Mouse (Mus musculus): Measurements from ENCODE around the gene Slc5a8. TPM values are rescaled to one million over a fixed set of nuclear protein-coding genes. Genes with fewer than 3 reads are reported as not detected.

The Slc5a8 gene
- polyA plus RNA-seq, 1 experiment: not detected

DNA sequence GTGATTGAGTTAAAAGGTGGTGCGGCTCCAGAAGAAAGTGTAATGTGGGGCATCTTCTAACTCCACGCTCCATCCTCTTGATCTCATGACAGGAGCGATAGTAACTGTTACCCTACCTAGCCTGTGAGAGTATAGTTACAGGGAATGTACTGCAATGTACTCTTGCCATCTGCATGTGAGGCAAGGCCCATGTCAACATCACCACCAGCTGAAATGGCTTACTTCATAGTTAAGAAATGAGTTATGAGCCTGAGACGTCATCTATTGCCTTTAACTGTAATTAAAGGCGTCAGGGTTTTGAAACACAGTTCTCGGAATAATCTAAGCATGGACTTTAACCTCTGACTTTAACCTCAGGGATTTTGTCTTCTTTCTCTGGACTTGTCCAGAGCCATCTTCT is 11.2 kb downstream of the Slc5a8 start:
- H3K27ac ChIP-seq (replicated peaks; ENCODE audit: low read depth, low read length): no peak overlapping the region
- no peak overlapping the region for H3K4me3 ChIP-seq (ENCODE audit: insufficient read depth, low read depth, low read length)
- no peaks in the 10 kb centered on the region for H3K4me1 ChIP-seq (ENCODE audit: control insufficient read depth, insufficient read depth, insufficient read length, low read length)

DNA sequence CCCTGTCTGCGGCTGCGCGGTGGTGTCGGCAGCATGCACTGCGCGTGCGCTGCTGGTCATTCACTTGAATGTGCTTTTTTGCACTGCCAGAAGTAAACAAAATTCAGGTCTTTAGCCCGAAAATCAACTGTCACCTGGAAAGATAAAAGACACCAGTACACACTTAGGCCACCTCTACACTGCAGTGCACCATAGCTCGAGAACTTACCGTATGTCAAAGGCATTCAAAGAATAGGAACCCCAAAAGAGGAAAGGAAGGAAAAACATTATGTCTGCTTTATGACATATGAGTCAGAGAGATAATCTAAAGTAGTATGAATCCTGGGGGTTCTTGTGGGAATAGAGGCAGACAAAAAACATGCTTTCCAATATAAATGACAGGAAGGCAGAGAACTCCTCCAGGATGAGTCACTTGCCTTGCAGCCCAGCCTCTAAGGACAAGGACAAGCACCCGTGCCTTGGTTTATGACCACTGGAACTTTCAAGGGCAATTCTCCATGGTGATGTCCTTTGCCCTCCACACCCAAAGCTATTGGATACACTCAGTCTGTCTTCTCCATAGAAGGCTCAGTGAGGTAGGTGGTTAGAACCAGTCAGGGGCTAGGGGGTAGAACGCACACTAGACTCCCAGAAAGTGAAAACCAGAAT is 64.0 kb downstream of the Slc5a8 start:
- Histone ChIP-seq H3K27ac (replicated peaks; ENCODE audit: low read depth, low read length) (no peak overlapping the region), H3K4me3 (ENCODE audit: insufficient read depth, low read depth, low read length) (no peak overlapping the region), H3K4me1 (ENCODE audit: control insufficient read depth, insufficient read depth, insufficient read length, low read length) (no peaks in the 10 kb centered on the region)

DNA sequence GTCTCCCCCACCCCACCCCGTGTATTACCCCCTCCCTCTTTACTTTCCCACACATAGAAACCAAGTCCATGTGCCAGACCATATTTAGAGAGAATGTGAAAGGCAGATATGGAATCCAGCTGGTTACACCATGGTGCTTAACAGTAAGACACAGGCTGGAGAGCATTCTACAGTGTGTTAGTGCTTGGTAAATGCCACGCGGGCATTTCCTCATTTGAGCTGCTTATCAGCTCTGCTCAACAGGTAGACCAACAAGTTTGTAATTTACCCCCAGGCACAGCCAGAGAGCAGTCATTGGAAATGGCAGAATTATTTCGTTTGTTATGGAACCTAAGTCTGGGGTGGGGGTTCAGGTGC is 64.5 kb downstream of the Slc5a8 start:
- no peak overlapping the region for H3K27ac ChIP-seq (replicated peaks; ENCODE audit: low read depth, low read length)
- H3K4me1 ChIP-seq (ENCODE audit: control insufficient read depth, insufficient read depth, insufficient read length, low read length): no peaks in the 10 kb centered on the region
- no peak overlapping the region for H3K4me3 ChIP-seq (ENCODE audit: insufficient read depth, low read depth, low read length)

DNA sequence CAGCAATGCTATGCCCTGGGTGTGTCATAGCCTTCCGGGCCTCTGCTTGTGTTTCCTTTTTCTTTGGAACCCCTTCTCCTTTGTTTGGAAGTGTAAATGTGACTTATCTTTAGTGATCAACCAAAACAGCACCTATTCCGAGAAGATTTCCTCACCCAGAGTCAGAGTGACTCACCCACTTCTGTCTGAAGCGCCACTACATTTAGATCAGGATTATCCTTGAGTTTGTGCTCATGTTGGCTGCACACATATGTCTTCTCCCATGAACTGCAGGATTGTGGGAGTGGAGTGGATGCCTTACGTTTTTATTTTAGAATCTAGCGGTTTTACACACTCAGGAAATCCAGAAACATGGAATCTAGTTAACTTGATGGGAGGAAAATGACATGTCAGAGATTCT is 75.0 kb downstream of the Slc5a8 start:
- Histone ChIP-seq H3K27ac (replicated peaks; ENCODE audit: low read depth, low read length) (no peak overlapping the region), H3K4me1 (ENCODE audit: control insufficient read depth, insufficient read depth, insufficient read length, low read length) (no peaks in the 10 kb centered on the region), H3K4me3 (ENCODE audit: insufficient read depth, low read depth, low read length) (no peak overlapping the region)

DNA sequence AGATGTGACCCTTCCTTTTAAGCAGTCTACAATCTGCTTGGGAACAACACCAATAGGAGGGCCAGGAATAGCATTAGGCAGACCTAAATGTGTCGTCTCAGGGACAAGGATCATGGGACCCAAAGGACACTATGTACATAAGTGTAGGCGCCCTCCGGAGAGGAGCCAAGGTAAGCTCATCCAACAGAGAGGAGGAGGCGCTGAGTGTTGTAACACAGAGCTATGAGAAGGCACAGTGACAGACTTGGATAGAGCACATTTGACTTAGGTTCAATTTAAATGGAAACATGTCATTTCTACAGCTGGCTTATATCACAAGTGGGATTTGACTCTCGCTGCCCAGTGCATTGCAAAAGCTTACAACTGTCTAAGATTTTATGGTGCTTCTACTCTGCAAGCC is 82.8 kb downstream of the Slc5a8 start:
- no peak overlapping the region for H3K4me3 ChIP-seq (ENCODE audit: insufficient read depth, low read depth, low read length)
- no peak overlapping the region for H3K27ac ChIP-seq (replicated peaks; ENCODE audit: low read depth, low read length)
- no peaks in the 10 kb centered on the region for H3K4me1 ChIP-seq (ENCODE audit: control insufficient read depth, insufficient read depth, insufficient read length, low read length)

DNA sequence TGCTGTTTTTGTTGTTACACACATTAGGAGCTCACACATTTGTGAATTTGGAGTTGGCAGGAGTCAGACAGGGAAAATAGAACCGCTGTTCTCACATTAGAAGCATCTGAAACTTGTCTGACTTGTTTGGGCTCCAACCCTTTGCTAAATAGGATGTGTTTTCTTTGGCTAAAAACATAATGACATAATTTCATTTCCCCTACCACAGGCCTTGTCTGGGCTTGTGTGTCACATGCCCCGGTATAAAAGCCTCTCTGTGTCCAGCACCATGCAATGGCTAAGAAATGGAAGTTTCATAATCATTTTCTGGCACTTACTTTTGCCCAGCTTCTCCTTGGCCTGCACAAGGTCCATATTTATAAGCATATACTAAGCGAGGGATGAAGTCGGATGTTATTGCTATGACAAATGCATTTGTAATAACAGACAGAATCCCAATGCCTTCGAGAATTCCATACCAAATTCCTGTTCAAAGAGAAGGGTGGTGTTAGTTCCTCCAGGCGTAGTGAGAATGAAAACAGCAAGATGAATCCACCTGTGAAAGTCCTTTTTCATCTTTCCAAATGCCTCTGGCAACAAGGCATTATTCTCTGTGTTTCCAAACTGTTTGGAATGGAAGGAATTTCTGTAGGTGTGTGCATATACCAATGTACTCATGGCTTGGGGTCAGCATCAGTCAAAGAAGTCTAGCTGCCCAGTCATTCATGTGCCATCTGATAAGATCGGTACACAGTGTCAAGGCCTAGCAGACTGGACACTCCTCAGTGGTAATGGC is 85.3 kb downstream of the Slc5a8 start:
- Histone ChIP-seq H3K4me1 (ENCODE audit: control insufficient read depth, insufficient read depth, insufficient read length, low read length) (no peaks in the 10 kb centered on the region), H3K4me3 (ENCODE audit: insufficient read depth, low read depth, low read length) (no peak overlapping the region), H3K27ac (replicated peaks; ENCODE audit: low read depth, low read length) (no peak overlapping the region)

DNA sequence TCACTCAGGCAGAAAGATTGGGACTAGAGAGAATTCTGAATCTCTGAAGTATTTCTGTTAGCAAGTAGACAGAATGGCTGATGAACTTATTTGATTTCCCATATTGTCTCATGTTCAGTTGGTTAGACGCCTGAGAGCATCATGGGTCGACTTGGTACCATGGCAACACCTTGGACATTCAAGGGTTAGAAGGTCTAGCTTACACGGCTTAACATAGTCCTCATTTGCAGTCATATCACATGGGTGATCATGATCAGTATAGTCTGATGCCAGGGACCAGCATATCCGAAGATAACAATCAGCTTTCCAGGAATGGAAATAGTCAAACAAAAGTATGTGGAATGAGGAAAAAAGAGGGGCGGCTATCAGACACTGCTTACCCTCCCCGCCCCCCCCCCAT is 93.1 kb downstream of the Slc5a8 start:
- H3K27ac ChIP-seq (replicated peaks; ENCODE audit: low read depth, low read length): no peak overlapping the region
- no peak overlapping the region for H3K4me3 ChIP-seq (ENCODE audit: insufficient read depth, low read depth, low read length)
- no peaks in the 10 kb centered on the region for H3K4me1 ChIP-seq (ENCODE audit: control insufficient read depth, insufficient read depth, insufficient read length, low read length)

Other genes starting within 250 kb of the Slc5a8 start
- gene Spic, start 201.0 kb upstream of the Slc5a8 start, polyA plus RNA-seq (2012; ENCODE audit: insufficient read depth, insufficient read length, missing spikeins): not detected in 2 replicates
- 95.2 and 103 TPM in 2 replicates for gene Arl1, start 155.1 kb upstream of the Slc5a8 start, polyA plus RNA-seq (2012; ENCODE audit: insufficient read depth, insufficient read length, missing spikeins)
- 4.4 and 5.6 TPM in 2 replicates for gene Utp20, start 59.2 kb upstream of the Slc5a8 start, polyA plus RNA-seq (2012; ENCODE audit: insufficient read depth, insufficient read length, missing spikeins)

All from brown adipose tissue, adult 24 weeks (tissue).